Mouse (Mus musculus): ENCODE measurements around the gene Pmpca.

DNA sequence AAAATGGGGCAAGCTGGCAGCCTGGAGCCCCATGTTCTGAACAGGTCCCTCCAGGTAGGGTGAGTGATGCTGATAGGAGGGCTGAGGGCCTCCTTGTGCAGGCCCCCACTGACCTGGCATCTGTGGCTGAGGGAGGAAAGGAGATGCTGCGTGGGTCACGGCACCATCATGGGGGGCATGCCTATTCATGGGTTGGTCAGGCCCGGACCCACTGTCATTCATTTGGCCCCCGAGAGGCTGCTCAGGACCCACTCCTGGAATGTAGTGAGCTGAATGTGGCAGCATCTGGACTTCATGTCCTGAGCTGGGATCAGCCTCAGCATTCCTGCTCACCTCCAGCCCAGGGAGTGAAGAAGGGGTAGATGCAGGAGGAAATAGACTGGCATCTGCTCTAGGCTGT is 52.1 kb downstream of the Pmpca start:
- TF ChIP-seq CTCF (IDR thresholded peaks at IDR 0.05; ENCODE audit: control insufficient read depth, insufficient read depth, low read length) (no peak), POLR2A (IDR thresholded peaks at IDR 0.05; ENCODE audit: borderline replicate concordance, control insufficient read depth, low read depth, low read length) (no peak)

Data from bone marrow, adult 2 months (tissue).